Mouse (Mus musculus): ENCODE measurements at regions not wholly inside any gene's neighbourhood (a gene's known extent, or its start where the extent isn't known, plus 50 kb on each side); places are given as distances from the start of the nearest gene placed in this dataset.

DNA sequence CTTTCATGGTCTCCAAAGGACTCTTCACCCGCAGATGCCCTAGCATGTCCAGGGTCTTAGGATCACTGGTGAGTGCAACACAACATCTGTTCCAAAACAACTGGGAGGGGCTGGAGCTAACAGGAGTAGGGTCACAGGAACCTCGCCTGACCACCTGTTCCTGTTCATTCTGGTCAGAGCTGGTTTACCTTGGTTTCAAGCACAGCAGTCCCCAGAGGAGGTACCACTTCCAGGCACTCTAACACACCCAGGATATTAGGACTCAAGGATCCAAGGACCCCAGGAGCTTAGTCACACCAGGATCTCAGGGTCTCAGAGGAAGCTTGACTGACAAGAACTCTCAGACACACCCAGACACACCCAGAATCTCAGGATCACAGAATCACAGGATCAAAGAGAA lies 94.9 kb upstream of the Plscr5 start:
- DNase-seq (ENCODE audit: low read depth, low spot score), result peak; percentile 56

DNA sequence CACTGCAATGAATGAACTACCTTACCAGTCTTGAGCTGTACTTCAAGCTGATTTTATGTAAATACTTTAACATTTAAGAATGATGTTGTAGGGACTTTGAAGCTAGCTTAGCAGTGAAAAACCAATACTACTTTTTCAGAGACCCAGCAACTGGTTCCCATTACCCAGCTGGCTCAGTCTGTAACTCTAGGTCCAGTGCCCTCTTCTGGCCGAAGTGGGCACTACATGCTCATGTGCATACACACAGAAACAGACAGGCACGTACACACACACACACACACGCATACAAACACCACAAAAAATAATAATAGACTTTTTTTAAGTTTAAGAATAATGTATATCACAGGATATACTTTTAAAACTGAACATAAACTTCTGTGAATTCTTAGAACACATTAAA lies 63.2 kb upstream of the Plscr5 start:
- peak; percentile 64 for DNase-seq (ENCODE audit: low read depth, low spot score)

DNA sequence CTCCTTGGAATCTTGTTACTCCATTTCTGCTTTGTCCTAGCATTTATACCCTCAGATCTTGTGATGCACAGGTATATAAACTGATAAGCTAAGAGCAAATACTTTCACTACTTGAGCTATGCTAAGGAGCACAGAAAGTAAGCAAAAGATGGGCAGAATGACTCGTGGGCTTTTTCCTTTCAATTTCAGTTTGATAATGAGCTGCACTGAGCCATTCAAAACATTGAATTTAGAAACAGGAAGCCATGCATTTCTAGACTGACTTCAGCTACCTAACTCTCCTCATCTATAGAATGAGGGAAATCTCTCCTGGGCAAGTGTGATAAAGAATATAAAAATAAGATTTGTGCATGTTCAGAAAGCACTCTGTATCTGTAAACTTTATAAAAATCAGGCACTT lies 62.3 kb upstream of the Plscr5 start:
- no peak for DNase-seq (ENCODE audit: low read depth, low spot score)

DNA sequence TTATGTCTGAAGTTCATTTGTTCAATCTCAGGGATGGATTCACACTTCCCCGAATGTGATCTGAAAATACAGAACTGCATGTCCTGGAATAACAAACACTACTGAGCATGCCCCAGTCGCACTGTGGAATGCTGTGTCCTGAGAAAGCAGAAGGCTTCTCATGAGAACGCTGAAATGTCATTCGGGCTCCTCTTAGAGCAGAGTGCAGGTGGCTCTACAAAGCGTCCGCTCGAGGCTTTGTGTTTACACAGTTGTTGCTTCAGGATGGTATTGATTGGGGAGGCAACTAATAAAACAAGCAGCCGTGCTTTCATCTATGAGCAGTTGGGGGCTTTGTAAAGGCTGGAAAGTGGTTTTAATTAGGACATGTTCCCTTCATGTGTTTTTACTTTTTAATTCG lies 60.3 kb upstream of the Plscr5 start:
- no peak for DNase-seq (ENCODE audit: low read depth, low spot score)

DNA sequence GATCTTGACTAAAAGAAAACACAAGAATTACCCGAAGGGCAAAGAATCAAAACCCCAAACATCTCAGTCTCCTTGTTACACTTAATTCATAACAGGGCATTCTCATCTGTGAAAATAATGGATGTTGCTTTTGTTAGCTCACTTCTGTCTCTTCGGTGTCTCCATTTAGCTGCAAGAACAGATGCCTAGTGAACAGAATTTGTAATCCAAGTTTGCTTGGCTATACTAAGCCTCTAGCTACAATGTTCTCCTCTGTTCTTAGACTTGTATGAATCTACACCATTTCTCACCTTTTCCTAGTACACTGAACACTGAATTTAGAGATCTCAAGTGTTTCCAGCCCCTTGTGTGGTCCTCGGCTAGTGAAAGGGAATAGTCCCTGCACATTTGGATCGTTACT lies 50.8 kb upstream of the Plscr5 start:
- no peak for DNase-seq (ENCODE audit: low read depth, low spot score)

All from ES-CJ7 (cell line).